Mouse (Mus musculus) small intestine, adult 2 months (tissue): Measurements from ENCODE around the gene Sgpl1. TPM values are rescaled to one million over a fixed set of nuclear protein-coding genes. Genes with fewer than 3 reads are reported as not detected.

Experiments used
- H3K27ac ChIP-seq: fragments of 200-500 bp; 2 replicates; pipeline ENCODE4 v1.5.1; 2012; ENCODE audit warnings: low read depth, low read length, control low read depth, inconsistent platforms; ENCODE audit not compliant: insufficient read depth
- H3K27me3 ChIP-seq: fragments of 200-500 bp; 2 replicates; pipeline ENCODE4 v1.6.1; 2012; ENCODE audit warnings: mild to moderate bottlenecking, moderate library complexity, low read length, inconsistent platforms; ENCODE audit not compliant: control insufficient read depth, insufficient read depth
- H3K36me3 ChIP-seq: fragments of 200-500 bp; 2 replicates; pipeline ENCODE4 v1.6.1; 2012; ENCODE audit warnings: mild to moderate bottlenecking, low read length, control low read depth, inconsistent platforms; ENCODE audit not compliant: control insufficient read depth, insufficient read depth
- H3K4me1 ChIP-seq: fragments of 200-500 bp; 2 replicates; pipeline ENCODE4 v1.6.1; 2012; ENCODE audit warnings: low read length, inconsistent platforms, mixed read lengths; ENCODE audit not compliant: control insufficient read depth, insufficient read depth, insufficient read length
- H3K4me3 ChIP-seq: fragments of 200-500 bp; 2 replicates; pipeline ENCODE4 v1.5.1; 2012; ENCODE audit warnings: low read depth, mild to moderate bottlenecking, control low read depth, inconsistent platforms, low read length, moderate library complexity
- CTCF ChIP-seq: fragments of 200-500 bp; IDR thresholded peaks from 2 replicates; pipeline ENCODE4 v1.5.1; 2012; ENCODE audit warnings: low read depth, mild to moderate bottlenecking, control low read depth, inconsistent platforms, low read length, moderate library complexity, mixed read lengths; ENCODE audit not compliant: insufficient replicate concordance, insufficient read length; ENCODE audit errors: extremely low read depth
- POLR2A ChIP-seq: fragments of 200-500 bp; IDR thresholded peaks from 2 replicates; pipeline ENCODE4 v1.6.1; 2012; ENCODE audit warnings: low read depth, mild to moderate bottlenecking, control low read depth, inconsistent platforms, low read length, moderate library complexity
- WGBS: fragments of 180-500 bp; shearing (Covaris S2); methylation state at CpG from one replicate; pipeline ENCODE4 v1.1.7; 2018; 5-methylcytosine and 5-hydroxymethylcytosine counted together
- polyA plus RNA-seq: library from polyadenylated mRNA; depleted of rRNA; stranded (reverse); fragments of >200 nt; gene quantifications from 2 replicates; pipeline ENCODE4 v1.2.3, GENCODE M21; 2012

The Sgpl1 gene
- polyA plus RNA-seq, 1 experiment, result 137 TPM

DNA sequence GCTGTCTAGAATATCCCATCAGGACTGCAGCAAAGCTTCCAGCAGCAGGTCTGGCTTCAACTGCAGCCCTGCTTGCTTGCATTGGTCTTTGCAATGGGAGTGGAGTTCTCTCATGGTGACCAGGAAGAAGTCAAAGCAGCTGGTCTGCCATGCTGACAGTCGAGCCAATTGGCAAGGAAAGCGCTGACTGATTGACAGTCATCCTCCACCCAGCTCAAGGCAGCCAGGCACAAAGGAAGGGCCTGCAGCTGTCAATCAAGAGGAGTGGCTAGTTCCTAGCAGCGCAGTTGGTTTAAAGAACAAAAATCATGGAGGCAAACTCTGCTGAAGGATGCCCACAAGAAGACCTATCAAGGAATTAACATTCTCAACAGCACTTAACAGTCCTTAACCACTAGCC is 61.0 kb downstream of the Sgpl1 start:
- Histone ChIP-seq H3K36me3 (no peaks in the 10 kb centered on the region), H3K27ac (no peak overlapping the region), H3K4me1 (peaks cover 10% of the 10 kb centered on the region; the same call in 1 of the 2 replicates), H3K27me3 (no peaks in the 10 kb centered on the region), H3K4me3 (no peak overlapping the region)
- 35% methylated on average over 3 of the region's 3 CpGs for WGBS
- TF ChIP-seq CTCF, result no peak
- no peak for TF ChIP-seq POLR2A

DNA sequence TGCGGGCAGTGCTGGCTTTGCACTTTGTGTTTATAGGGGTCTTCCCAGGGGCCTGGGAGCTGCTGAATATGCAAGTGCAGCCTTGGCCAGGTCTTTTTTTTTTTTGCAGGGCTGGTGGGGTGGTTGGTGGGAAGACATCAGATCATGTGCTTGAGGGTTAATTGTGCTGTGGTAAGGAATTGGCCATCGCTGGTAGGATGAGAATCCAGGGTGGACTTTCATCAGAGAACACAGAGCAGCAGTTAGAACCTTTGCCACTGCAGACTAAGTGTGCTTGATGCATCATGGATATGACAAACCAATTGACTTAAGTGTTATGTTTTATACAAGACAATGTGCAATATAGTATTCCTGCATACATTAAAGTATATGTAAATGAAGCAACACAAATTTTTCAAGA is 62.1 kb downstream of the Sgpl1 start:
- 76% methylated on average over 2 of the region's 2 CpGs for WGBS
- TF ChIP-seq CTCF (no peak), POLR2A (no peak)
- H3K27me3 ChIP-seq, result no peaks in the 10 kb centered on the region
- peaks cover 10% of the 10 kb centered on the region; the same call in 1 of the 2 replicates for H3K4me1 ChIP-seq
- 0 out of 2 replicates have a peak overlapping the region, but pooled peaks have one; percentile 10 for H3K27ac ChIP-seq
- H3K4me3 ChIP-seq, result no peak overlapping the region
- no peaks in the 10 kb centered on the region for H3K36me3 ChIP-seq

DNA sequence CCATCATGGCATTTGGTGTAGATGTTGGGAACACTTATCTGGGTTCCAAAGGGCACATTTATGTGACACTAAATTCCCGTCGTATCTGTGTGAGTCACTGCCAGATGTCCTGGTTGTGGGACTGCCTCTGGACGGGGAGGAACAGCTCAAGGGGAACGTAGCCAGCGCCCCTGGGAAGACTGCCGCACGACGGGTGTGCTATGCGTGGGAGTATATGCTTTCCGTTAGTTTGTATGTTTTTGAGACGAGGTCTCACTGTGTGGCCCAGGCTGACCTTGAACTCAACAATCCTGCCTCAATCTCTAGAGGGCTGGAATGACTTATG is 66.6 kb downstream of the Sgpl1 start:
- H3K4me3 ChIP-seq, result peak overlapping the region; percentile 54
- H3K4me1 ChIP-seq, result peaks cover 6% of the 10 kb centered on the region; the same call in 1 of the 2 replicates
- H3K36me3 ChIP-seq, result no peaks in the 10 kb centered on the region
- TF ChIP-seq POLR2A, result no peak
- no peak for TF ChIP-seq CTCF
- 17% methylated on average over 11 of the region's 11 CpGs for WGBS
- peak overlapping the region; percentile 90 for H3K27ac ChIP-seq
- no peaks in the 10 kb centered on the region for H3K27me3 ChIP-seq

DNA sequence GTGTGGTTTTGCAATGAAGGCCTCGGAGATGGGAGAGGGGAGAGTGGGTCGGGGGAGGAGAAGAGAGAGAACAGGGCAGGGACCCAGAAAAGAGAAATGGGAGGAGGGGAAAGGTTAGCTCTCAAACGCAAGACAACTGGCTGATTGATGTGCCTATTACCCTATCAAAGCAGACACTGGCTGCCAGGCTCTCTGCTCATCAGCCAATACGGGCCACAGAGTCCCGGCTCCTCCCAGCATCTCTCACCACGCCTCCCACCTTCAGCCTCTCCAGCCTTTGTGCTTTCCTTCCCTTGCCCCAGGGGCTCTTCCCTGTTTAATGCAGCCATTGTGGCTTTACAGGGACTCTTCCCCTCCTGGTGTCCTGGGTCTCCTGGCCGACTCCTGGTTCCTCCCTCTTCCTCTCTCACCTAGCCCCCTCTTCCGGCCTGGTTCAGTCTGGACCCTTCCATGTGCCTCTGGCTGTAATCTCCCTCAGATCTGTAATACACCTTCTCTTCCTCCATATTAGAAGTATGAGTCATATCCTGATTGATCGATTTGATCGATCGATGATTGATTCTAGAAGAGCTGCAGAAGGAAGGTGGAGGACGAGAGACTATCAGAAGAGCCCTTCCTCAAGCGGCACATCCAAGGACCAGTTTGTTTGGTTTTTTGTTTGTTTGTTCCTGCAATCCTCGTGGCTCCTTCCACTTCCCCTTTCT is 67.1 kb downstream of the Sgpl1 start:
- Histone ChIP-seq H3K27me3 (no peaks in the 10 kb centered on the region), H3K4me1 (peaks cover 6% of the 10 kb centered on the region; the same call in 1 of the 2 replicates), H3K4me3 (peak overlapping the region; percentile 54), H3K36me3 (no peaks in the 10 kb centered on the region), H3K27ac (peak overlapping the region; percentile 90)
- TF ChIP-seq POLR2A, result peak; percentile 54; the same call in 1 of the 2 replicates
- no peak for TF ChIP-seq CTCF
- WGBS, result 15% methylated on average over 14 of the region's 14 CpGs

DNA sequence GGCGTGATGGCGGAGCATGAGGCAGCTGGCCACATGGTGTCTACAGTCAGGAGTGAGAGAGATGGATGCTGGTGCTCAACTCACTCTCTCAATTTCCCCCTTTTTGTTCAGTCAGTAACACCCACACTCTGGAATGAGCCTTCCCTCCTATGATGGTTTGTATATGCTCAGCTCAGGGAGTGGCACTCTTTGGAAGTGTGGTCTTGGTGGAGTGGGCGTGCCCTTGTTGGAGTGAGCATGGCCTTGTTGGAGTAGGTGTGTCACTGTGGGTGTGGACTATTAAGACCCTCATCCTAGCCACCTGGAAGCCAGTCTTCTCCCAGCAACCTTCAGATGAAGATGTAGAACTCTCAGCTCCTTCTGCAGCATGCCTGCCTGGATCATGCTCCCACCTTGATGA is 71.9 kb downstream of the Sgpl1 start:
- Histone ChIP-seq H3K27ac (no peak overlapping the region), H3K36me3 (no peaks in the 10 kb centered on the region), H3K27me3 (no peaks in the 10 kb centered on the region), H3K4me1 (peaks cover 3% of the 10 kb centered on the region; the same call in 1 of the 2 replicates), H3K4me3 (no peak overlapping the region)
- WGBS, result 90% methylated on average over 3 of the region's 3 CpGs
- TF ChIP-seq CTCF (no peak), POLR2A (no peak)

DNA sequence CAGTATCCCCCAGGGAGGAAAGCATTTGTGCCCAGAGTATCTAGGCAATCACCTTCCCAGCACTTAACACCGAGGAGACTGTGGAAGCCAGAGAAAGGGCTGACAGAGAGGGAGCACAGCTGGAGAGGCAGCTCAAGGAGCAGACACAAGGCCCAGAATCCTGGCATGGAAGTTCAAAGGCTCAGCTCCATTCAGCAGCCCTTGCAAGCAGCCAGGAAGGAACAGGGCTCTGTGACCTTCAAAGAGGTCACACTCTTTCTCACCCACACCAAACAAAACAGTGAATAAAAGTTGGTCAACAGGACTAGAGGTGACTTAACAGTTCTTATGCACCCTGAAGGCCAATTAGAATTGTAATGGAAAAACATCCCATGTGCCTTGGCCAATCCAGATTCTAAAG is 72.9 kb downstream of the Sgpl1 start:
- Histone ChIP-seq H3K4me1 (no peaks in the 10 kb centered on the region), H3K27ac (no peak overlapping the region), H3K27me3 (no peaks in the 10 kb centered on the region), H3K36me3 (no peaks in the 10 kb centered on the region), H3K4me3 (no peak overlapping the region)
- 33% methylated on average over 1 of the region's 1 CpGs for WGBS
- no peak for TF ChIP-seq POLR2A
- TF ChIP-seq CTCF, result no peak

DNA sequence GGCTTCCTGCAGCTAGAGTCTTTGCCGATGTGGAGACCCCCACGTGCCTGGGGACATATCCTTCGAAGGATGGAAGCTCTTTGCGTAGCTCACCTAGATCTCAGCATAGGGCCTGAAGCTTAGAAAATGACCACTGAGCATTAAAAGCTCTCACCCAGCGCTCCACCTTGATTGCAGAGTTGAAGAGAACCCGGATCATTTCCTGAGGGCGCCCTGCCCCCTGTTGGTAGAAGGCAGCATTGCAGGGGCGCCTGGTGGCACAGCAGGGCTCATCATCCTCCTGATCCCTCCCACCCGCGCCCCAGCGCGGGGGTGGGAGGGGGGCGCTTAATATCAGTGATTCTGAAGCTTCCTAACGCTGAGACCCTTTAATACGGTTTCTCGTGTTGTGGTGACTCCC is 75.2 kb downstream of the Sgpl1 start:
- Histone ChIP-seq H3K4me1 (peaks cover 3% of the 10 kb centered on the region), H3K4me3 (no peak overlapping the region), H3K27me3 (no peaks in the 10 kb centered on the region), H3K36me3 (no peaks in the 10 kb centered on the region), H3K27ac (no peak overlapping the region)
- WGBS, result 11% methylated on average over 16 of the region's 16 CpGs
- TF ChIP-seq CTCF (peak; percentile 91), POLR2A (no peak)
